Mouse (Mus musculus) MEL (cell line): Measurements from ENCODE around the gene Cux1. TPM values are rescaled to one million over a fixed set of nuclear protein-coding genes. Genes with fewer than 3 reads are reported as not detected.

Experiments
- DNase-seq: peaks from one replicate; pipeline ENCODE4 v3.0.0; 2011; ENCODE audit warnings: low read depth, low spot score
- H3K27ac ChIP-seq: 2 replicates; pipeline ENCODE4 v1.5.1; 2012; ENCODE audit warnings: low read depth, mild to moderate bottlenecking, control low read depth, low read length, moderate library complexity; ENCODE audit not compliant: control insufficient read depth
- H3K27me3 ChIP-seq, 2 experiments: fragments of 150-350 bp in 1 of 2; sonication (generic) in 1 of 2; 2 replicates each; pipeline ENCODE4 v1.6.1; 2012; ENCODE audit warnings: low read length in 2 of 2, mild to moderate bottlenecking in 2 of 2, improper control_type of control experiment in 1 of 2, moderate library complexity in 1 of 2; ENCODE audit not compliant: insufficient read depth in 2 of 2, control insufficient read depth in 1 of 2
- H3K36me3 ChIP-seq, 2 experiments: 2 replicates each; pipeline ENCODE4 v1.6.1; 2012 to 2014; ENCODE audit warnings: low read length in 2 of 2, improper control_type of control experiment in 1 of 2, inconsistent platforms in 1 of 2, mild to moderate bottlenecking in 1 of 2; ENCODE audit not compliant: insufficient read depth in 2 of 2, control insufficient read depth in 1 of 2
- H3K4me1 ChIP-seq, 2 experiments: fragments of 150-350 bp in 1 of 2; sonication (generic) in 1 of 2; 2 replicates each; pipeline ENCODE4 v1.6.1; 2012; ENCODE audit warnings: low read length in 2 of 2, improper control_type of control experiment in 1 of 2, mild to moderate bottlenecking in 1 of 2; ENCODE audit not compliant: insufficient read depth in 2 of 2, control insufficient read depth in 1 of 2
- H3K4me3 ChIP-seq, 2 experiments: fragments of 150-350 bp in 1 of 2; sonication (generic) in 1 of 2; 2 replicates each; pipeline ENCODE4 v1.5.1; 2012; ENCODE audit warnings: low read depth in 2 of 2, low read length in 2 of 2, mild to moderate bottlenecking in 2 of 2, moderate library complexity in 2 of 2, control low read depth in 1 of 2, improper control_type of control experiment in 1 of 2; ENCODE audit not compliant: control insufficient read depth in 1 of 2, insufficient read depth in 1 of 2
- H3K79me2 ChIP-seq: 2 replicates; pipeline ENCODE4 v1.6.1; 2012; ENCODE audit warnings: mild to moderate bottlenecking, low read length, moderate library complexity; ENCODE audit not compliant: control insufficient read depth, poor library complexity, insufficient read depth
- H3K9ac ChIP-seq: 2 replicates; pipeline ENCODE4 v1.6.1; 2012; ENCODE audit warnings: low read depth, mild to moderate bottlenecking, control low read depth, low read length, moderate library complexity; ENCODE audit not compliant: control insufficient read depth, poor library complexity, severe bottlenecking
- H3K9me3 ChIP-seq: fragments of 150-350 bp; sonication (generic); replicated peaks from 2 replicates; pipeline ENCODE4 v1.6.1; 2012; ENCODE audit warnings: mild to moderate bottlenecking, low read length, improper control_type of control experiment, moderate library complexity; ENCODE audit not compliant: insufficient read depth
- BHLHE40 ChIP-seq: IDR thresholded peaks from 2 replicates; pipeline ENCODE4 v1.6.1; 2012; ENCODE audit warnings: low read depth, mild to moderate bottlenecking, inconsistent platforms, low read length, improper control_type of control experiment, borderline replicate concordance
- CHD1 ChIP-seq: IDR thresholded peaks from 2 replicates; pipeline ENCODE4 v1.6.1; 2012; ENCODE audit warnings: low read depth, mild to moderate bottlenecking, inconsistent platforms, low read length, improper control_type of control experiment
- CHD2 ChIP-seq: IDR thresholded peaks from 2 replicates; pipeline ENCODE4 v1.6.1; 2011; ENCODE audit warnings: low read length, improper control_type of control experiment
- CTCF ChIP-seq, 3 experiments: IDR thresholded peaks in 2 of 3; conservative IDR thresholded peaks in 1 of 3; 2 replicates each; pipeline ENCODE4 v1.5.1; 2011 to 2012; ENCODE audit warnings: low read length in 3 of 3, low read depth in 2 of 3, mild to moderate bottlenecking in 2 of 3, improper control_type of control experiment in 1 of 3, inconsistent platforms in 1 of 3, mixed read lengths in 1 of 3, moderate library complexity in 1 of 3; ENCODE audit not compliant: control insufficient read depth in 1 of 3, insufficient read depth in 1 of 3, poor library complexity in 1 of 3, severe bottlenecking in 1 of 3
- ELF1 ChIP-seq: IDR thresholded peaks from 2 replicates; pipeline ENCODE4 v1.6.1; 2014; ENCODE audit warnings: low read depth, mild to moderate bottlenecking, inconsistent platforms, low read length, improper control_type of control experiment, moderate library complexity
- EP300 ChIP-seq, 2 experiments: IDR thresholded peaks; 2 replicates each; pipeline ENCODE4 v1.6.1; 2011; ENCODE audit warnings: improper control_type of control experiment in 2 of 2, low read length in 2 of 2, low read depth in 1 of 2, mild to moderate bottlenecking in 1 of 2
- ETS1 ChIP-seq: IDR thresholded peaks from 2 replicates; pipeline ENCODE4 v1.6.1; 2012; ENCODE audit warnings: low read depth, mild to moderate bottlenecking, inconsistent platforms, low read length, improper control_type of control experiment, moderate library complexity
- GATA1 ChIP-seq: IDR thresholded peaks from 2 replicates; pipeline ENCODE4 v1.6.1; 2011; ENCODE audit warnings: low read depth, low read length, improper control_type of control experiment
- KAT2A ChIP-seq: conservative IDR thresholded peaks from 2 replicates; pipeline ENCODE4 v1.6.1; 2012; ENCODE audit warnings: low read depth, low read length, improper control_type of control experiment, inconsistent platforms
- MAZ ChIP-seq: IDR thresholded peaks from 2 replicates; pipeline ENCODE4 v1.6.1; 2012; ENCODE audit warnings: low read depth, mild to moderate bottlenecking, inconsistent platforms, low read length, improper control_type of control experiment
- MXI1 ChIP-seq: IDR thresholded peaks from 2 replicates; pipeline ENCODE4 v1.6.1; 2011; ENCODE audit warnings: mild to moderate bottlenecking, low read depth, low read length, improper control_type of control experiment
- MYB ChIP-seq: IDR thresholded peaks from 2 replicates; pipeline ENCODE4 v1.6.1; 2011; ENCODE audit warnings: mild to moderate bottlenecking, low read depth, low read length, improper control_type of control experiment
- MYC ChIP-seq: IDR thresholded peaks from 2 replicates; pipeline ENCODE4 v1.6.1; 2011; ENCODE audit warnings: low read depth, mild to moderate bottlenecking, low read length, improper control_type of control experiment, moderate library complexity
- NELFE ChIP-seq: IDR thresholded peaks from 2 replicates; pipeline ENCODE4 v1.6.1; 2011; ENCODE audit warnings: low read depth, low read length, improper control_type of control experiment
- NRF1 ChIP-seq: IDR thresholded peaks from 2 replicates; pipeline ENCODE4 v1.6.1; 2014; ENCODE audit warnings: low read depth, mild to moderate bottlenecking, inconsistent platforms, low read length, improper control_type of control experiment, moderate library complexity; ENCODE audit not compliant: poor library complexity, insufficient read depth, severe bottlenecking
- POLR2A ChIP-seq, 2 experiments: IDR thresholded peaks; 2 replicates each; pipeline ENCODE4 v1.6.1; 2011 to 2012; ENCODE audit warnings: low read length in 2 of 2, mild to moderate bottlenecking in 2 of 2, control low read depth in 1 of 2, improper control_type of control experiment in 1 of 2, low read depth in 1 of 2, moderate library complexity in 1 of 2; ENCODE audit not compliant: control insufficient read depth in 1 of 2, insufficient read depth in 1 of 2, poor library complexity in 1 of 2
- POLR2AphosphoS2 ChIP-seq: IDR thresholded peaks from 2 replicates; pipeline ENCODE4 v1.6.1; 2011; ENCODE audit warnings: low read length, improper control_type of control experiment
- RAD21 ChIP-seq: IDR thresholded peaks from 2 replicates; pipeline ENCODE4 v1.6.1; 2011; ENCODE audit warnings: mild to moderate bottlenecking, low read depth, low read length, improper control_type of control experiment
- SMC3 ChIP-seq: IDR thresholded peaks from 2 replicates; pipeline ENCODE4 v1.6.1; 2011; ENCODE audit warnings: low read depth, low read length, improper control_type of control experiment
- TAL1 ChIP-seq: IDR thresholded peaks from 2 replicates; pipeline ENCODE4 v1.6.1; 2012; ENCODE audit warnings: mild to moderate bottlenecking, inconsistent platforms, low read length, moderate library complexity, mixed read lengths
- TBP ChIP-seq: IDR thresholded peaks from 2 replicates; pipeline ENCODE4 v1.8.0; 2011; ENCODE audit warnings: low read depth, low read length, improper control_type of control experiment
- TCF12 ChIP-seq: IDR thresholded peaks from 2 replicates; pipeline ENCODE4 v1.6.1; 2014; ENCODE audit warnings: low read depth, mild to moderate bottlenecking, inconsistent platforms, low read length, improper control_type of control experiment, moderate library complexity
- USF1 ChIP-seq: IDR thresholded peaks from 2 replicates; pipeline ENCODE4 v1.6.1; 2014; ENCODE audit warnings: low read depth, mild to moderate bottlenecking, inconsistent platforms, low read length, improper control_type of control experiment, moderate library complexity
- USF2 ChIP-seq, 2 experiments: IDR thresholded peaks; 2 replicates each; pipeline ENCODE4 v1.6.1; 2011 to 2012; ENCODE audit warnings: improper control_type of control experiment in 2 of 2, low read length in 2 of 2, borderline replicate concordance in 1 of 2, inconsistent platforms in 1 of 2, low read depth in 1 of 2, mild to moderate bottlenecking in 1 of 2; ENCODE audit not compliant: insufficient read depth in 1 of 2
- ZKSCAN1 ChIP-seq: IDR thresholded peaks from 2 replicates; pipeline ENCODE4 v1.6.1; 2012; ENCODE audit warnings: low read depth, mild to moderate bottlenecking, inconsistent platforms, low read length, improper control_type of control experiment, moderate library complexity
- ZMIZ1 ChIP-seq: IDR thresholded peaks from 2 replicates; pipeline ENCODE4 v1.6.1; 2012; ENCODE audit warnings: low read depth, mild to moderate bottlenecking, inconsistent platforms, low read length, improper control_type of control experiment, moderate library complexity
- polyA plus RNA-seq, 2 experiments: library from polyadenylated mRNA; stranded (reverse) in 1 of 2; unstranded in 1 of 2; fragments of >175 nt in 1 of 2; fragments of >200 nt in 1 of 2; gene quantifications; 2 replicates each; pipeline versions ENCODE4 v1.2.1 to v1.2.4; 2012; ENCODE audit warnings: low replicate concordance in 2 of 2, low read depth in 1 of 2; ENCODE audit not compliant: insufficient read length in 2 of 2, insufficient read depth in 1 of 2, missing spikeins in 1 of 2
- total RNA-seq: library from RNA; depleted of rRNA; stranded (reverse); fragments of 300-350 nt; gene quantifications from 2 replicates; pipeline ENCODE4 v1.2.3, GENCODE M21; 2012

Gene Cux1
- total and polyA plus RNA-seq, 3 experiments, result 71.1 to 104 TPM; not detected in 1

DNA sequence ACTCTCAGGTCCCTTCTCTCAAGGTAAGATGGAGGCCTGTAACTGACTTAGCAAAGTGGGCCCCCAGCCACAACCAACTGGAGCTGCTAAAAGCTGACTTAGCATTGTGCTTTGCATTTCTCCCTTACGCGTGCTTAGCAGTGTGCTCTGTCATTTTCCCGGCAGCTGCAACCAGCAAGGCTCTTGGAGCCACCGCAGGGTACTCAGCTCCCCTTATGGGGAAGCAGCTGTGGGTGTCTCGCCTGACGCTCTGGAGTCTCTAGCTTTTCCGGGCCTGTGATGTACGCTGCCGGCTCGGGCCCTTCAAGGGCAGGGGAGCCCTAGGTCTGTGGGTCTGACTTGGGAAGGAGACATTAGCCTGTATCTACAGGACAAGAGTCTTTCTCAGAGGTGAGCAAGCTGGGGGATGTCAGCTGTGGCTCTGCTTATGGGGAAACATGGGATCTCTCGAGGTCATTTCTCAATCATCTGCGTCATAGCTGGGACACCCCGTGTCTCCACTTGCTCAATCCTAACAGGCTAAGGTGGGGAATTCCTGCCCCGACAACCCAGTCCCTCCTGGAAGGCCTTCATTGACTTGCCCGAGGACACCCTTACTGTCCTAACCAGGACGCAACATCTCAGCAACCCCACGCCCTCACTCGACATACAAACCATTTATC is 350.2 kb downstream of the Cux1 start:
- H3K9ac ChIP-seq, result no peak overlapping the region
- H3K4me3 ChIP-seq, result no peak overlapping the region
- H3K4me1 ChIP-seq, result no peaks in the 10 kb centered on the region
- no peak for DNase-seq
- no peak for TF ChIP-seq POLR2AphosphoS2
- TF ChIP-seq USF2 (IDR thresholded peaks at IDR 0.05; ENCODE audit: borderline replicate concordance in 1 of 2, insufficient read depth in 1 of 2, low read depth in 1 of 2, low read length in 2 of 2), result no peak
- TF ChIP-seq CTCF (IDR thresholded peaks at IDR 0.05 in 2 of 3, conservative IDR thresholded peaks at IDR 0.05 in 1 of 3; ENCODE audit: control insufficient read depth in 1 of 3, insufficient read depth in 1 of 3, low read depth in 2 of 3, low read length in 3 of 3, poor library complexity in 1 of 3, severe bottlenecking in 1 of 3), result no peak
- no peak for TF ChIP-seq RAD21
- TF ChIP-seq ELF1, result no peak
- no peak for TF ChIP-seq ZKSCAN1
- TF ChIP-seq SMC3, result no peak
- no peak for TF ChIP-seq ETS1
- TF ChIP-seq GATA1, result no peak
- TF ChIP-seq MYC, result no peak
- no peak for TF ChIP-seq TAL1
- no peak for TF ChIP-seq POLR2A (IDR thresholded peaks at IDR 0.05; ENCODE audit: control insufficient read depth in 1 of 2, insufficient read depth in 1 of 2, low read depth in 1 of 2, low read length in 2 of 2, poor library complexity in 1 of 2)
- no peak for TF ChIP-seq NRF1
- no peak for TF ChIP-seq TBP
- no peak for TF ChIP-seq USF1
- TF ChIP-seq EP300 (IDR thresholded peaks at IDR 0.05; ENCODE audit: low read depth in 1 of 2, low read length in 2 of 2), result no peak
- no peak for TF ChIP-seq CHD2
- no peak for TF ChIP-seq CHD1
- TF ChIP-seq NELFE, result no peak
- no peak for TF ChIP-seq KAT2A
- no peak overlapping the region for H3K27ac ChIP-seq
- no peaks in the 10 kb centered on the region for H3K9me3 ChIP-seq
- no peaks in the 10 kb centered on the region for H3K36me3 ChIP-seq
- no peaks in the 10 kb centered on the region for H3K79me2 ChIP-seq
- H3K27me3 ChIP-seq, result no peaks in the 10 kb centered on the region

DNA sequence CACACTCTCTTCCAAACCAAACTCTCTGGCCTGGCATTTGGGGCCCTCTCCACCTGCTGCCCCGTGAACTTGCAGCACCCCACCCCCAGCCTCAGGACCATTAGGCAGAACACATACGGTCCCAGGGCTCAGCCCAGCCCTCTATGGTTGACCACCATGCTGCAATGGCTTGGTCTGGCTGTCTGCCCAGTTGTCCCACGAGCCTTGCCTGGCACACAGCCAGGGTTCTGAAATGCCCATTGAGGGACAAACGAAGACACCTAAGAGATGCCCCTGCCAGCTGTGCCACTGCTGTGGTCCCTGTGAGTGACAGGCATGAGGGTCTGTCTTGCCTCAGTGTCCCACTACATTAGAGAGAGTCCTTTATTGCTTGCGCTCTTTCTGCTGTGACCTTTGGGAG is 351.3 kb downstream of the Cux1 start:
- Histone ChIP-seq H3K4me1 (no peaks in the 10 kb centered on the region), H3K36me3 (no peaks in the 10 kb centered on the region), H3K27me3 (no peaks in the 10 kb centered on the region), H3K79me2 (no peaks in the 10 kb centered on the region), H3K9ac (no peak overlapping the region), H3K27ac (no peak overlapping the region), H3K9me3 (no peaks in the 10 kb centered on the region), H3K4me3 (no peak overlapping the region)
- DNase-seq, result no peak
- TF ChIP-seq KAT2A (no peak), BHLHE40 (no peak), MYB (no peak), RAD21 (no peak), TAL1 (no peak), EP300 (IDR thresholded peaks at IDR 0.05; ENCODE audit: low read depth in 1 of 2, low read length in 2 of 2) (no peak), TCF12 (no peak), ELF1 (no peak), ZKSCAN1 (no peak), USF1 (no peak), MXI1 (no peak), MAZ (no peak), USF2 (IDR thresholded peaks at IDR 0.05; ENCODE audit: borderline replicate concordance in 1 of 2, insufficient read depth in 1 of 2, low read depth in 1 of 2, low read length in 2 of 2) (no peak), POLR2A (IDR thresholded peaks at IDR 0.05; ENCODE audit: control insufficient read depth in 1 of 2, insufficient read depth in 1 of 2, low read depth in 1 of 2, low read length in 2 of 2, poor library complexity in 1 of 2) (no peak), POLR2AphosphoS2 (no peak), ETS1 (no peak), ZMIZ1 (no peak)
